Mouse (Mus musculus) embryonic facial prominence, embryonic 10.5 days (tissue): ENCODE measurements at regions not wholly inside any gene's neighbourhood (a gene's known extent, or its start where the extent isn't known, plus 50 kb on each side); places are given as distances from the start of the nearest gene placed in this dataset.

ENCODE experiments used
- DNase-seq: peaks from one replicate; pipeline ENCODE4 v3.0.0-alpha.2; 2017; ENCODE audit warnings: low spot score
- H3K27ac ChIP-seq: fragments of 300-500 bp; sonication (generic); replicated peaks from 2 replicates; pipeline ENCODE4 v1.5.1; 2016; ENCODE audit warnings: mild to moderate bottlenecking
- H3K27me3 ChIP-seq: fragments of 300-500 bp; sonication (generic); replicated peaks from 2 replicates; pipeline ENCODE4 v1.6.1; 2016; ENCODE audit warnings: low read depth, mild to moderate bottlenecking; ENCODE audit not compliant: poor library complexity, severe bottlenecking
- H3K36me3 ChIP-seq: fragments of 300-500 bp; sonication (generic); replicated peaks from 2 replicates; pipeline ENCODE4 v1.6.1; 2016; ENCODE audit warnings: mild to moderate bottlenecking, moderate library complexity
- H3K4me1 ChIP-seq: fragments of 300-500 bp; sonication (generic); 2 replicates; pipeline ENCODE4 v1.6.1; 2016
- H3K4me3 ChIP-seq: fragments of 300-500 bp; sonication (generic); 2 replicates; pipeline ENCODE4 v1.5.1; 2016; ENCODE audit warnings: mild to moderate bottlenecking, moderate library complexity
- H3K9me3 ChIP-seq: fragments of 300-500 bp; sonication (generic); 2 replicates; pipeline ENCODE4 v1.6.1; 2016; ENCODE audit warnings: mild to moderate bottlenecking
- WGBS: fragments of 180-500 bp; shearing (Covaris S2); methylation state at CpG from one replicate; pipeline ENCODE4 v1.1.7; 2016; 5-methylcytosine and 5-hydroxymethylcytosine counted together

DNA sequence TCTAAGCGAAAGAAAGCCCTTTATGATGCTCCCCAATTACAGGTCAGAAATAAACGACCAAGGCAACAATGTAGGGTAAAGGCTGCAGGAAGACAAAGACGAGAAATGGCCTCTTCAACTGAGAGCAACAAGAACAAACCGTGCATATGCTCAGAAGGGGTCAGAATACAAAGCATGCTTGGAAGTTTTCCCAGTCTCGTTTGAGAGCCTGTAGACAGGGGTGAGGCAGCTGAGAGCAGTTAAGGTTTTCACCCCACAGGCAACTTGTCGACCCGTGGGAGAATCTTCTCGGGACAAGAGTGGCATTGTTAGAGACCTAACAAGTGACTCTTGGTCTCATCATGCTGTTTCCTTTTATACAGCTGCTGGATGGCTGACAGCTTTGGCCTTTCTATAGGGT, 255.4 kb downstream of the Lmo4 start:
- no peak overlapping the region for H3K4me3 ChIP-seq
- no peaks in the 10 kb centered on the region for H3K36me3 ChIP-seq
- H3K9me3 ChIP-seq, result no peaks in the 10 kb centered on the region
- no peaks in the 10 kb centered on the region for H3K27me3 ChIP-seq
- 25% methylated on average over 8 of the region's 8 CpGs for WGBS
- H3K4me1 ChIP-seq, result peaks cover 25% of the 10 kb centered on the region
- DNase-seq, result peak; percentile 36
- H3K27ac ChIP-seq, result no peak overlapping the region

DNA sequence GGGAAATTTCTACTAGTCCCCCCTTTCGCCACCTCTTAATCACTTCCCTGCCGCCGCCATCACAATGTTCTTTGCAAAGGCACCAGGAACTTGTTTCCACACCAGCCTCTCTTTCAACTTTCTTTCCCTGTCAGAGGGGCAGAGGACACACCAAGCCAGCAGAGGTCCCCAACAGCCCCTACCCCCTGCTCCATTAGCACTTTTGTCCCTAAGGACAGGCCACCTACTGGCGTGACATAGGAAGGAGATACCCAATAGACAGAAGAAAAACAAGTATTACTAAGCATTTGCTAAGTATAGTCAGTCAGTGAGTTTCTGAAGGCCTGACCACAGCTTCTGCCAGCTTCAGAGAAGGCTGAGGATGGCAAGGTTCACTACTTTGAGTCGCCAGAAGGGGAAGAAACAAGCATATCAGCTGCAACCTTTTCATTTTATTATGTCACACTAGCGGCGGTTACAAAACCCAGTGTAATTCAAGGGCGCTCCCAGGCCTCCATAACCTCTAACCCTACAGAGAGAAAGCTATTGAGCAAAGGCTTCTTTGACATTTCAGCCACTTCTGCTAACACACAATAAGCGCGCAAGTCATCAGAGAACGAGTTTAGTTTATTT, 255.9 kb downstream of the Lmo4 start:
- no peak overlapping the region; the same call in 1 of the 2 replicates for H3K27ac ChIP-seq
- H3K9me3 ChIP-seq, result no peaks in the 10 kb centered on the region
- WGBS, result 56% methylated on average over 11 of the region's 11 CpGs
- peaks cover 25% of the 10 kb centered on the region for H3K4me1 ChIP-seq
- H3K27me3 ChIP-seq, result no peaks in the 10 kb centered on the region
- no peaks in the 10 kb centered on the region for H3K36me3 ChIP-seq
- H3K4me3 ChIP-seq, result no peak overlapping the region
- DNase-seq, result peak; percentile 15

DNA sequence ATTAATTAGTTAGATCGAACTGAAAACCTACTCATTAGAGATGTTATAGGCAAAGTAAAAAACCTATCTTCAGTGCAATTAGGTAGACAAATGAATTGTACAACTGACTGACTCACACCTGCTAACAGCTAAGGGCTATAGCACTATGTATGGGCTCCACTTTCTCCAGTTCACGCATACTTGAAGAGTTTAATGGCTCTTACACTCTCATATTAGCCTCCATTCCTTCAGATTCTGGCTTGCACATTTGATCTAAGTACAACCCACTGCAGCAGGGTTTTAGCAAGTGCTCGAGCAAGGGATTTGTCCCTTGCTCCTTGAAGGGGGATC, 257.1 kb downstream of the Lmo4 start:
- Histone ChIP-seq H3K27me3 (no peaks in the 10 kb centered on the region), H3K27ac (no peak overlapping the region), H3K4me1 (peaks cover 25% of the 10 kb centered on the region), H3K4me3 (no peak overlapping the region), H3K36me3 (no peaks in the 10 kb centered on the region), H3K9me3 (no peaks in the 10 kb centered on the region)
- 69% methylated on average over 3 of the region's 3 CpGs for WGBS
- no peak for DNase-seq

DNA sequence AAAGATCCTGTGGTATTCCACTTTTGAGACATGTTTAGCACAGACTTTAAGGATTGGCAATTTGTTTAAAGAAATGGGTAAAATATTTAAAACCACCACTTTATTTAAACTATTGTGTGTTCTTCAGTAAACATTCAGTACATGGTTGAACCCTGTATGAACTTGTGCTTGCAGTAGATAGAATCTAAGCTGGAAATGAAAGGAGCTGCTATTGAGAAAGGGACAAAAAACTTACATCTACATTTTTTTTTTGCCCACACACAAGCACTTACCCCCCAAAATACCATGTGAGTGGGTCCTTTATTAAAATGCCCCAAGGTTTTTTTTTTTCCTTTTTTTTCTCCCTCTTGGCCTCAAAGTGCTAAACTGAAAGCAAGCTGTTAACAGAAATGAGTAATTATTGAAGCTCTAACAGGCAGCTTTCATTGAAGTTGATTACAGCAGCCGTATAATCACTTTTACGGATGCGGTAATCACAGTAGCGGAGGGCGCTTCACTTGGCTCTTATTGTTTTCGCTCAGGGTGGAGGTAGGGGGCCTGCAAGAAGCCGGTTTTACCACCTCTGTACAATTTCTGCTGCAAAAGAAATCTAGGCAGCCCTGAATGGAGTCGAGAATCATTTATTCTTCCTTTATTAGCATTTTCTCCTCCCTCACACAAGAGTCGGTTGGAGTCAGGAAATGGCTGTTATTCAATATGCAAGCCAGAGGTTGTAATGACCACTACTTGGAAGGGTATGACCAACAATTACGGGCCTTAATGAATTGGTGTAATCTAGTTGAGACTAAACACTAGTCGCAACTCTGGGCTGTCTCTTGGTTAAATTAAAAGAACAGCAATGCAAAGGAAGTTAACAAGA, 257.7 kb downstream of the Lmo4 start:
- no peak overlapping the region for H3K27ac ChIP-seq
- H3K9me3 ChIP-seq, result no peaks in the 10 kb centered on the region
- 34% methylated on average over 11 of the region's 11 CpGs for WGBS
- peak; percentile 13 for DNase-seq
- no peaks in the 10 kb centered on the region for H3K27me3 ChIP-seq
- H3K4me1 ChIP-seq, result peaks cover 25% of the 10 kb centered on the region
- no peak overlapping the region for H3K4me3 ChIP-seq
- H3K36me3 ChIP-seq, result no peaks in the 10 kb centered on the region

DNA sequence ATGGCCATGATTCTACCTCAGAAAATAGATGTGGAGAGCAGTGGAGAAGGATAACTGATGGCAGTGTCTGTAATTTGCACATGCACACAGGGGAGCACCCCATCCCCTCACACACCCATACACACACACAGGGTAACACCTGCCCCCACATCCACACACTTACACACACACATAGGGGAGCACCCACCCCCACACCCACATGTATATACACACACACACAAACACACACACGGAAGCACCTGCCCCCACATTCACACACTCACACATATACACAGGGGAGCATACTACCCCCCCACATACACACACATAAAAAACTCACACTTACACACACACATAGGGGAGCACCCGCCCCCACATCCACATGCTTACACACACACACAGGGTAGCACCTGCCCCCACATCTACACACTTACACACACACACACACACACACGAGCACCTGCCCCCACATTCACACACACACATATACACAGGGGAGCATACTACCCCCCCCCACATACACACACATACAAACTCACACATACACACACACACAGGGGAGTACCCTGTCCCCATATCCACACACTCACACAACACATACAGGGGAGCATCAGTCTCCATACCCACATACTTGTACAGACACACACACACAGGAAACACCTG, 265.8 kb downstream of the Lmo4 start:
- Histone ChIP-seq H3K36me3 (no peaks in the 10 kb centered on the region), H3K4me1 (no peaks in the 10 kb centered on the region), H3K27me3 (no peaks in the 10 kb centered on the region), H3K4me3 (no peak overlapping the region), H3K9me3 (no peaks in the 10 kb centered on the region), H3K27ac (no peak overlapping the region)
- WGBS, result 79% methylated on average over 3 of the region's 3 CpGs
- no peak for DNase-seq

DNA sequence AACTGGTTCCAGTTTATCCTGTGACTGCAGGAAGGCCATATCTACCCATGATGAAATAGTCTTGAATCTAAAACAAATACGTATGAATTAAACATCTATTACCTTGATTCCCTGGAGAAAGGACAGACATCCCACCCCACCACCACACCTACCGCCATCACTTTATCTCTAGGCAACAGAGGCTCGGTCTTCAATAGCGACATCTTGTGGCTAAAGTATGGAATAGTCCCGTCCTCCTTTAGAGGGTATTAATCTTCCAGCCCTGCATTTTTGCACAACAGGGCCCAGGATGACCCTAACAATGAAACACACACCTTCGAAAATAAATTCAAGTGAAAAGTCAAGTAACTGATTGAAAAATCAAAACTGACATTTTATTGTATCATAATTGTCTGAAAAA, 279.7 kb downstream of the Lmo4 start:
- Histone ChIP-seq H3K27me3 (no peaks in the 10 kb centered on the region), H3K27ac (no peak overlapping the region), H3K36me3 (no peaks in the 10 kb centered on the region), H3K9me3 (no peaks in the 10 kb centered on the region), H3K4me1 (no peaks in the 10 kb centered on the region), H3K4me3 (no peak overlapping the region)
- WGBS, result 58% methylated on average over 6 of the region's 6 CpGs
- DNase-seq, result no peak

DNA sequence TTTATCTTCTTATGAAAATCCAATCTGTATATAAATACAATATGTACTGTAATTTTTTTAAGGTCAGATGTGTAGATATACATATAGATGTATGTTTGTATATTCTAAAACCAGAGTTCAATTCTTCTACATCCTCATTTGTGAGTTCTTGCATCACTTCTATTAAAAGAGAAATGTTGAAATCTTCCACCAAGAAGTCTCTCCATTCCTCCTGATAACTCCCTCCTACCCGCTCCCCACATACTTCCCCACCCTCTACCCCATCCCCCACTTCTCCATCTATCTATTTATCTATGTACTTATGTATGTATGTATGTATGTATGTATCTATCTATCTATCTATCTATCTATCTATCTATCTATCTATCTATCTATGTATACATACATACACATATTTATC, 285.3 kb downstream of the Lmo4 start:
- Histone ChIP-seq H3K36me3 (no peaks in the 10 kb centered on the region), H3K27ac (no peak overlapping the region), H3K4me3 (no peak overlapping the region), H3K4me1 (peaks cover 9% of the 10 kb centered on the region), H3K27me3 (no peaks in the 10 kb centered on the region), H3K9me3 (no peaks in the 10 kb centered on the region)
- WGBS, result 84% methylated on average over 1 of the region's 1 CpGs
- no peak for DNase-seq

DNA sequence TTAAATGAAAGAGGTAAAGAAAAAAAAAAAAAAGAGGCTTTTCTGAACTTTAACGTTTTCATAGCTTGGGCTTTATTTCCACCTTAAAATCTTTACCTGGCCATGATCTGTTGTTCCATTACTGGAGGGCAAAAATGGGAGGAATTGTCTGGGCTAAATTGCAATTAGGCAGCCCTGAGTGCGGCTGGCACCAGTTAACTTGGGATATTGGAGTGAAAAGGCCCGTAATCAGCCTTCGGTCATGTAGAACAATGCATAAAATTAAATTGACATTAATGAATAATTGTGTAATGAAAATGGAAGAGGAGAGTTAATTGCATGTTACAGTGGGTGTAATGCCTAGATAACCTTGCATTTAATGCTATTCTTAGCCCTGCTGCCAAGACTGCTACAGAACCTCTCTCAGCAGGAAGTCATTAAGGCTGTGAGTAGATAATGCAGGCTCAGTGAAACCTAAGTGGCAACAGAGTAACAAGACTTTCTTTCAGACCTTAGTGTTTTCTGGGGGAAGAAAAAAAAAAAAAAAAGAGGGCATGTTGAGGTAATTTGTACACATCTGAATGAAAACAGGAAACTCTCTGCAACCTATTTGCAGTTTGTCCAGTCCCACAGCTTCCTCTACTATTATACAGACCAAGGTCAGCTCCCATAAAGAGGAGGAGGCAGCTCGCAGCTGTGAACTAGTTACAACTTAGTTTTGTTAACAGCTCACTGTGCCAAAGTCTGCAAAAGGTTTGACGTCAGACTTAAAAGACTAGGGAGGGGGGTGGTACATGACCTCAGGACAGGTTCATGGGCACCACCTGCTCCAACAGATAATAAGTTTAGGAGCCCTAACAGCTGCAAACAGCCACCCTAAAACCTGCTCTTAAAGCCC, 290.4 kb downstream of the Lmo4 start:
- H3K27me3 ChIP-seq, result no peaks in the 10 kb centered on the region
- peak overlapping the region; percentile 51 for H3K27ac ChIP-seq
- H3K36me3 ChIP-seq, result no peaks in the 10 kb centered on the region
- H3K4me1 ChIP-seq, result peaks cover 30% of the 10 kb centered on the region
- no peak overlapping the region for H3K4me3 ChIP-seq
- peak; percentile 34 for DNase-seq
- WGBS, result 15% methylated on average over 6 of the region's 6 CpGs
- H3K9me3 ChIP-seq, result no peaks in the 10 kb centered on the region

DNA sequence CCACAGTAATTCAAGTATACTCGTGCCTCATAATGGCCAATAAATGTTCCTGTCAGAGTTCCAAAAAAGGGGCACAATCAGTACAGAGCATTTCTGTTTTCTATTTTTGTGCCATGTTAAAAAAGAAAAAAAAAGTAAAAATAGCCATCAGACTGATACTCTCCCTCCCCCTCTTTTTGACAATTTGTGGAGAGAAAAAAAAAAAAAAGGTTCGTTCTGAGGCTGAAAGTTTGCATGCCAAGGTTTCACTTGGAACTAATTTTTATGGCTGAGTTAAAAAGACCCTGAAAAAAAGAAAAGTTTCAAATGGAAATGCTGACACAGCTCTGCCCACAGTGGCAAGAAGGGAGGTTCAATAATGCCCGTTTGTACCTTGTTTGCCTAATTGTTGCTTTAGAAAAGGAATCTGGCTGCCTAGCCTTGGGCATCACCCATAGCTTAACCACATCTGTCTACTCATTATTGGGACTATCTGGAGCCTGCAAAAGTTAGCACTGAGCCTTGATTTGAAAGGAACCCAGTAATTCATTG, 291.9 kb downstream of the Lmo4 start:
- no peak overlapping the region for H3K27ac ChIP-seq
- H3K4me1 ChIP-seq, result peaks cover 30% of the 10 kb centered on the region
- WGBS, result 51% methylated on average over 3 of the region's 3 CpGs
- no peaks in the 10 kb centered on the region for H3K9me3 ChIP-seq
- H3K4me3 ChIP-seq, result no peak overlapping the region
- DNase-seq, result no peak
- H3K27me3 ChIP-seq, result no peaks in the 10 kb centered on the region
- H3K36me3 ChIP-seq, result no peaks in the 10 kb centered on the region

DNA sequence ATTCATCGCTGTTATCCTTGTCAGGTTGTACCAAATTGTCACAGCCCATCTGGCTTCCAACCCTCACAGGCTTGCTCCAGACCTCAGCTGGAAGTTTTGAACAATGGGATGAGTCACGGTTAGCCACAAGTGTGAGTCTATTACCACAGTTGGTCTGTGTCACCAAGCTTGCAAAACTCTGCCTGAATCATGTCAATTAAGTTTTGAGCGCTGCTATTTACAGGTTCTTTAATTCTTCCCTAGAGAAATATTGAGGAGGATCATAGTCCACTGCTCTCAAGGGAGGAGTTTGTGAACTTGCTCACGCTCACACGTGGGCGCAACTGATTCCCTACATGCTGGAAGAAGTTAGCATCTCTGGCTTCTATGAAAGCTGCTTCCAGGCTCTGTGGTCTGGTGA, 292.6 kb downstream of the Lmo4 start:
- H3K9me3 ChIP-seq, result no peaks in the 10 kb centered on the region
- no peak overlapping the region for H3K27ac ChIP-seq
- H3K36me3 ChIP-seq, result no peaks in the 10 kb centered on the region
- no peak for DNase-seq
- WGBS, result 78% methylated on average over 6 of the region's 6 CpGs
- no peaks in the 10 kb centered on the region for H3K27me3 ChIP-seq
- H3K4me1 ChIP-seq, result peaks cover 30% of the 10 kb centered on the region
- H3K4me3 ChIP-seq, result no peak overlapping the region

DNA sequence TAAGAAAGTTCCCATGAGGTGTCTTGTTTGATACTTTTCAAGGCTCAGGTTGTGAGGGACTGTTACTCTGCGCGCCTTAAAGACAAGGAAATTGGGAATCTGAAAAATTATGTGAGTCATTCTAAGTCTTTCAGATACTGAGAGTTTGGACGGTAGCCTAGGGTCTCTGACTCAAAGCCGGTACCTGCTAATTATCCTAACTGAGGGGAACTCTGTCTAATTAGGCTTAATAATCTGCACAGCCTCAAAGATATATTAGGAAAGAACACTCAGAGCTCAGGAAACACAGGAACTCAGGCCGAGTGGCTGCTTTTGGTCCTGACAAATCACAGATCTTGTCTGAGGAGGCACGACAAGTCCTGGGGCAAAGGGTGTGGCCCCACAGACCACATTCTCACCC, 295.7 kb downstream of the Lmo4 start:
- Histone ChIP-seq H3K27me3 (no peaks in the 10 kb centered on the region), H3K36me3 (no peaks in the 10 kb centered on the region), H3K4me3 (no peak overlapping the region), H3K27ac (no peak overlapping the region), H3K4me1 (peaks cover 16% of the 10 kb centered on the region), H3K9me3 (no peaks in the 10 kb centered on the region)
- WGBS, result 74% methylated on average over 6 of the region's 6 CpGs
- DNase-seq, result no peak

DNA sequence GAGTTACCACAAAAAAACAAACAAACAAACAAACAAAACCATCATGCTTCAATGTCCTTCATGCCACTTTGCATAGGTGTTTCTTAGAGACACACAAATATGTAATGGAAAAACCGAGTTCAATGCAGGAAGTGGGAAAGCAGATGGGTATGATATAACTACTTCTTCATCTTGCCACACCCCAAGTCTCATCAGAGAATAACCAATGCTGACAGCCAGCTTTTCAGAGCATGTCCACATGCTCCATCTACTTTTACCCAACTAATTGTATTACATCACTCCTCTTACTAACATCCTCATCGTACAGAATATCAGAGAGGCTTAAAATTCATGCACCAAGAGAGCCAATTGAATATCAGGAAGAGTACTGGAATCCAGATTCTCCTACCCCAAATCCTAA, 301.6 kb downstream of the Lmo4 start:
- no peaks in the 10 kb centered on the region for H3K9me3 ChIP-seq
- no peak for DNase-seq
- WGBS, result 82% methylated on average over 2 of the region's 2 CpGs

More for the DNA sequence above, 301.6 kb downstream of the Lmo4 start:
- H3K4me1 ChIP-seq, result no peaks in the 10 kb centered on the region
- no peak overlapping the region for H3K4me3 ChIP-seq
- no peak overlapping the region for H3K27ac ChIP-seq
- no peaks in the 10 kb centered on the region for H3K27me3 ChIP-seq
- no peaks in the 10 kb centered on the region for H3K36me3 ChIP-seq
